Mouse (Mus musculus) layer of hippocampus, postnatal 25 days (tissue): ENCODE results near the gene Iapp. TPM values are rescaled to one million over a fixed set of nuclear protein-coding genes. Genes with fewer than 3 reads are reported as not detected.
"Not testable (repeated sequence)": the region's sequence is repeated elsewhere in the genome, so short reads cannot be mapped to it uniquely, and the experiment has no call there.

Experiments used
- DNase-seq, 2 experiments: peaks; one replicate each; pipeline ENCODE4 v3.0.0; 2022; ENCODE audit warnings: mixed read lengths in 2 of 2, low spot score in 1 of 2; ENCODE audit errors: extremely low spot score in 1 of 2
- total RNA-seq, 2 experiments: library from RNA; stranded (reverse); gene quantifications; 2 replicates each; pipeline ENCODE4 v1.2.3; 2021

Gene Iapp
- not detected for total RNA-seq

- DNase-seq = no peak
Observed at GRCm38 (mm10) chr6:142298098-142298497, at the start of gene Iapp. Gene Iapp, plus strand, starts transcription at chr6:142298423.

- not testable (repeated sequence) for DNase-seq
Observed at GRCm38 (mm10) chr6:142250738-142251307, 47.4 kb upstream of the Iapp start.

GRCm38 (mm10) chr6:142275721-142276442, 22.3 kb upstream of the Iapp start:
- DNase-seq = no peak

GRCm38 (mm10) chr6:142289413-142290118, 8.7 kb upstream of the Iapp start:
- DNase-seq = no peak

GRCm38 (mm10) chr6:142305076-142305475, 6.9 kb downstream of the Iapp start:
- DNase-seq = no peak

DNA sequence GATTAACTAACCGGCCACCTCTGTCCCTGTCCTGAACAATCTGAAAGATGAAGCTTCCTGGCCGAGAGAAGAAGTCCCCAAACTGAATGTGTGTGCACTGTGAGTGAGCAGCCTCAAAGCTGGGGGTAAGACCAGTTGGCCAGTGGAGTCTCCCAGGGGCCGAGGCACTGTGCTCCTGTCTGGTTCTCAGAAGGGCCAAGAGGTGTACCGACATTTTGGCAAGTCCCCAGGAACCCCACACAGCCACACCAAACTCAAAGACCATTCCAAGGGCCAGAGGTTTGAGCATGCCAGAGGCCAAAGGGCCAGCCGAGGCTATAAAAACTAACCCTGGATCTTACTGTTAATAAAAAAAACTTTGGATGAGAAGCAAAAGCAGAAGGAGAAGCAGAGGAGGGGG, 16.1 kb downstream of the Iapp start:
- no peak for DNase-seq

- DNase-seq = no peak
Observed at GRCm38 (mm10) chr6:142317106-142317505, 18.9 kb downstream of the Iapp start.

DNA sequence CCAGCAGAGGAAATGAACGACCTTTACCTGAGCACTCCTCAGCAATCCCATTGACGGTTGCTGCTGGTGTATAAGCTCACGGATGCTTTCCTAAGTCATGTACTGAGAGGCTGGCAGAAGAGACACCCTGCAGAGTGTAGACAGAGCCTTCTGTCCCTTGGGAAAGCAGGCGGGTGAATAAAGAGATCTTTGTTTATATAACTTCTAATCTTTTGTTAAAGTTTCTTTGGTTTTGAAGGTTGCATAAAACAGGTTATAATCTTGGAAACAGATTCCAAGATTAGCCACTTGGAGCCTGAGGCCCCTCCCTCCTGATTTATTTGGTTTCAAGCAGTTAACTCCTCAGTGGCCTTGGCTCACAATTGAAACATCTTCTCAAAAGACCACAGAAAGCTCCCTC, 24.7 kb downstream of the Iapp start, which contains the start of gene Slco1a5:
Gene Slco1a5 (minus strand): TSS at position 101 of the 400 bp plus-strand sequence.
- no peak for DNase-seq

- no peak for DNase-seq
Observed at GRCm38 (mm10) chr6:142326598-142326997, 28.4 kb downstream of the Iapp start.

DNA sequence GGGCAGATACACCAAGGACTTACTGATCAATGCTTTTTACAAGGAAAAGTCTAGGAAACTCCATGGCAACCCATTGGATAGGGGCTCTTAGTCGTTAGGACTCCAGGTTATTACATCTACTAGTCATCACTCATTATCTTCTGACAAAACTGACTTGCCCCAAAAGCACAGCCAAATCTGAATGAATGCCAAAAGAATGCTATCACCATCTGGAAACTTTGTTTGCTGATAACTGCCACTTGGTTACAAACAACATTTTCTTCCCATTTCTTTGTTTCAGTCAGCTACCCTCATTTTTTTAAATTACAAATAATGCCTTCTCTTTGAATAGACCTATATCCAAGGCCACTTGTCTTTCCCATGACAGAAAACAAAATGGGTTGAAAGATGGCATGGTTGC, 31.0 kb downstream of the Iapp start:
- DNase-seq = no peak

- DNase-seq = no peak
Observed at GRCm38 (mm10) chr6:142338961-142339360, 40.7 kb downstream of the Iapp start.

GRCm38 (mm10) chr6:142339576-142339975, 41.4 kb downstream of the Iapp start:
- DNase-seq = no peak

GRCm38 (mm10) chr6:142343561-142343960, 45.3 kb downstream of the Iapp start:
- peak; percentile 28 to 60 for DNase-seq

DNA sequence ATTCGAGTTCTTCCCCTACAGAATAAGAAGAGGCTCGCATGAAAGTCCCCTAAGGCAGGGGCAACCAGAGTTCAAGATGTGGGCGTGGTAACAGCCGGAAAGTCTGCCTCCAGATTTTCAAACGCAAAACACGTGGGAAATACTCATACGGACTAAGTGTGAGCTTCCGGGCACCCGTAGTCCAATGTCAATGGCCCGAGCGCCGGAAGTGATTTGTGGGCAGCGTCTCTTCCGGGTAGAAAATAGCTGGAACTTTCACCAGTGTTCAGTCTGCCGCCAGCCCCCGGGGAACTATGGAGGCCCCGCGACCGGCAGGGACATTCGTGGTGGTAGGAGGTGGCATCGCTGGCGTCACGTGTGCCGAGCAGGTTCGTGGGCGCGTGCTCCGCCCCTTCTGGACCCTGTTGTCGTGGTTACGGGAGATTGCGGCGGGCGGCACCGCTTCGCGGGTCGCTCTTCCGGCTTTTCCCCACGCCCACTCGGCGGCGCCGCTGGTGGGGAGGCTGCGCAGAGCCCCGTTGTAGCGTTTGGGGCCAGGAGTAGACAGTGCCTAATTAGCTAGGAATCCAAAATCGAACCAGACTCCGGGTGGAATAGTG, 47.3 kb downstream of the Iapp start, which contains the start of gene Pyroxd1:
Gene Pyroxd1 (plus strand): TSS at position 215 of the 599 bp plus-strand sequence.
- DNase-seq = peak; percentile 74 to 79

- no peak for DNase-seq
Observed at GRCm38 (mm10) chr6:142346181-142347110, 48.2 kb downstream of the Iapp start.

DNA sequence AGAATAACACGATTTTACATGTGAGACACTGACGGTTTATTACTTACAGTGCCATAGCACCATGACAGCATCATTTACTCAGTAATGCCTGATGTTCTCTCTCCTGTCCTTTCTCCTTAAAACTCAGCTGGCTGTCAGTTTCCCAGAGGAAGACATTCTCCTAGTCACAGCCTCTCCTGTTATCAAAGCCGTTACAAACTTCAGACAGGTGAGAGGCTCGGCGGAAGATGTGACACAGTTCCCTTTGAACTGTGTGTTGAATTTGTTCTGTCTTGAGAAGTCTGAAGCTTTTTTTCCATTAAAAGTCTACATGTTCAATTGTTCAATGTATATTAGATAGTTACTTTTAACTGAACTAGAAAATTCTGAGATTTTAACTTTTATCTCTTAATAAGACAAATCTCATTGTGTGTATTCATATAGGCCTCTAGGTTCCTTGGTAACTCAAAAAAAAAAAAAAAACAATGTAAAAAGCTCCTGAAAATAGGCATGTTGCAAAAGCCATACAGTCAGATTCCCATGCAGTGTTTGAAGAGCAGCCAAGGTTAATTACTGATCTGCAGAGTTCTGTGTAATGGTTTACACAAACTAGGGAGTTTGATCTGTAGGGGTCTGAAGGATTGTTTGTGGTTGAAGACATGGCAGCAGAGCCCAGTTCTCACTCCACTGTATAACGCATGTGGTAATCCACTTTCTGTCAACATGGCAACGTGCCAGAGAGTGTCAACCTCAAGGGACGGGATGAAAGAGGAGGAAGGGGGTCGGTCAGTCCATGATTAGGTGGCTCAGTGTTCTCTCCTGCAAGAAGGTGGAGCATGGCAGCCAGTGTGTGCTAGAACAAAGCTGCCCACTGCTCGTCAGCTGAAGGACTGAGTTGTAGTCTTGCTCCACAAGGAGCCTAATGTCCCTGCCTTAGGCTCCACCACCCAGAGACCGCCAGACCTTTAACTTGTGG, 49.5 kb downstream of the Iapp start:
- no peak for DNase-seq

DNA sequence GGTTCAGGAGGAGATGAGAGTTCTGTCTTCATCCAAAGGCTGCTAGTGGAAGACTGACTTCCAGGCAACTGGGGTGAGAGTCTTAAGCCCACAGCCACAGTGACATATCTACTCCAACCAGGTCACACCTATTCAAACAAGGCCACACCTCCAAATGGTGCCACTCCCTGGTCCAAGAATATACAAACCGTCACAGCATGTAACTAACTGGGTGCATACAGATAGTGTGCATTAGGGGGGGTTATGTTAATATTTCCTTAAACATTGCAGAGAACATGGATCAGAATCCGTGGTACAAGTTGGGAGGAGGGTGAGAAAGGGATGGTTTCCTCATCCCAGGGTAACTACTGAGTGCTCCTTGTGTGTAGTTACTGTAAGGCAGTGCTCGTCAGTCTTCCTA, 53.9 kb downstream of the Iapp start:
- DNase-seq = not testable (repeated sequence)
